Mouse (Mus musculus) CH12.LX (cell line): ENCODE measurements around the gene Gab1. TPM values are rescaled to one million over a fixed set of nuclear protein-coding genes. Genes with fewer than 3 reads are reported as not detected.

Source experiments
- DNase-seq: peaks from one replicate; pipeline ENCODE4 v3.0.0-alpha.2; 2013; ENCODE audit errors: extremely low read depth
- H3K27ac ChIP-seq: 2 replicates; pipeline ENCODE4 v1.5.1; 2012; ENCODE audit warnings: low read depth, mild to moderate bottlenecking, control low read depth, moderate library complexity; ENCODE audit not compliant: insufficient read depth
- H3K27me3 ChIP-seq: replicated peaks from 2 replicates; pipeline ENCODE3; 2012; ENCODE audit warnings: inconsistent platforms
- H3K36me3 ChIP-seq, 2 experiments: replicated peaks in 1 of 2; 2 replicates each; pipeline versions ENCODE3 to v1.6.1; 2012; ENCODE audit warnings: inconsistent platforms in 1 of 2, low read length in 1 of 2, mild to moderate bottlenecking in 1 of 2, mixed read lengths in 1 of 2, moderate library complexity in 1 of 2; ENCODE audit not compliant: control insufficient read depth in 1 of 2, insufficient read depth in 1 of 2
- H3K4me1 ChIP-seq, 2 experiments: 2 replicates each; pipeline ENCODE4 v1.6.1; 2012; ENCODE audit warnings: inconsistent platforms in 1 of 2, moderate library complexity in 1 of 2; ENCODE audit not compliant: insufficient read depth in 2 of 2, control insufficient read depth in 1 of 2
- H3K4me2 ChIP-seq: 2 replicates; pipeline ENCODE4 v1.6.1; 2012; ENCODE audit warnings: low read depth, mild to moderate bottlenecking, control low read depth; ENCODE audit not compliant: poor library complexity, insufficient read depth, severe bottlenecking
- H3K4me3 ChIP-seq, 3 experiments: fragments of 150-350 bp in 1 of 3; sonication (generic) in 1 of 3; replicated peaks in 1 of 3; 2 replicates each; pipeline versions ENCODE3 to v1.5.1; 2011 to 2012; ENCODE audit warnings: low read depth in 2 of 3, low read length in 2 of 3, mild to moderate bottlenecking in 2 of 3, moderate library complexity in 2 of 3, control low read depth in 1 of 3, improper control_type of control experiment in 1 of 3, inconsistent platforms in 1 of 3, mixed read lengths in 1 of 3; ENCODE audit not compliant: poor library complexity in 1 of 3
- H3K79me2 ChIP-seq: replicated peaks from 2 replicates; pipeline ENCODE4 v1.6.1; 2012; ENCODE audit warnings: mild to moderate bottlenecking, moderate library complexity; ENCODE audit not compliant: control insufficient read depth, poor library complexity, insufficient read depth, severe bottlenecking; ENCODE audit errors: extremely low read depth
- H3K9ac ChIP-seq: 2 replicates; pipeline ENCODE4 v1.6.1; 2012; ENCODE audit warnings: low read depth, mild to moderate bottlenecking, control low read depth, moderate library complexity; ENCODE audit not compliant: insufficient read depth
- H3K9me3 ChIP-seq: replicated peaks from 2 replicates; pipeline ENCODE3; 2012; ENCODE audit warnings: low read length, inconsistent platforms, mixed read lengths
- BHLHE40 ChIP-seq: IDR thresholded peaks from 2 replicates; pipeline ENCODE4 v1.6.1; 2011; ENCODE audit warnings: mild to moderate bottlenecking, low read depth, low read length, improper control_type of control experiment
- CHD2 ChIP-seq: IDR thresholded peaks from 2 replicates; pipeline ENCODE4 v1.6.1; 2011; ENCODE audit warnings: low read length, improper control_type of control experiment
- CTCF ChIP-seq, 2 experiments: IDR thresholded peaks in 1 of 2; conservative IDR thresholded peaks in 1 of 2; 2 replicates each; pipeline ENCODE4 v1.5.1; 2011 to 2012; ENCODE audit warnings: low read depth in 2 of 2, low read length in 2 of 2, improper control_type of control experiment in 1 of 2, inconsistent platforms in 1 of 2, mild to moderate bottlenecking in 1 of 2, moderate library complexity in 1 of 2
- E2F4 ChIP-seq: IDR thresholded peaks from 2 replicates; pipeline ENCODE4 v1.6.1; 2011; ENCODE audit warnings: low read depth, low read length, improper control_type of control experiment; ENCODE audit not compliant: insufficient replicate concordance
- EP300 ChIP-seq: IDR thresholded peaks from 2 replicates; pipeline ENCODE4 v1.6.1; 2011; ENCODE audit warnings: low read length, improper control_type of control experiment
- ETS1 ChIP-seq: conservative IDR thresholded peaks from 2 replicates; pipeline ENCODE4 v1.6.1; 2012; ENCODE audit warnings: low read depth, mild to moderate bottlenecking, inconsistent platforms, low read length, improper control_type of control experiment, moderate library complexity
- GABPA ChIP-seq: IDR thresholded peaks from 2 replicates; pipeline ENCODE4 v1.6.1; 2012; ENCODE audit warnings: low read depth, low read length, improper control_type of control experiment, inconsistent platforms; ENCODE audit not compliant: insufficient replicate concordance
- IRF4 ChIP-seq: IDR thresholded peaks from 2 replicates; pipeline ENCODE4 v1.6.1; 2014; ENCODE audit warnings: low read depth, mild to moderate bottlenecking, inconsistent platforms, low read length, improper control_type of control experiment
- JUN ChIP-seq: IDR thresholded peaks from 2 replicates; pipeline ENCODE4 v1.6.1; 2011; ENCODE audit warnings: low read depth, mild to moderate bottlenecking, low read length, improper control_type of control experiment, moderate library complexity; ENCODE audit not compliant: insufficient read depth
- JUND ChIP-seq: conservative IDR thresholded peaks from 2 replicates; pipeline ENCODE4 v1.6.1; 2011; ENCODE audit warnings: low read depth, low read length, improper control_type of control experiment
- KAT2A ChIP-seq: IDR thresholded peaks from 2 replicates; pipeline ENCODE4 v1.6.1; 2012; ENCODE audit warnings: low read length, improper control_type of control experiment, inconsistent platforms; ENCODE audit not compliant: insufficient replicate concordance
- MAFK ChIP-seq: IDR thresholded peaks from 2 replicates; pipeline ENCODE4 v1.6.1; 2011; ENCODE audit warnings: low read length, improper control_type of control experiment; ENCODE audit not compliant: insufficient replicate concordance
- MAX ChIP-seq: IDR thresholded peaks from 2 replicates; pipeline ENCODE4 v1.6.1; 2011; ENCODE audit warnings: low read length, improper control_type of control experiment
- MXI1 ChIP-seq: IDR thresholded peaks from 2 replicates; pipeline ENCODE4 v1.6.1; 2011; ENCODE audit warnings: mild to moderate bottlenecking, low read depth, low read length, improper control_type of control experiment
- NELFE ChIP-seq: IDR thresholded peaks from 2 replicates; pipeline ENCODE4 v1.6.1; 2011; ENCODE audit warnings: low read depth, low read length, improper control_type of control experiment
- PAX5 ChIP-seq: IDR thresholded peaks from 2 replicates; pipeline ENCODE4 v1.6.1; 2012; ENCODE audit warnings: low read length, inconsistent platforms, mixed read lengths
- RAD21 ChIP-seq: IDR thresholded peaks from 2 replicates; pipeline ENCODE4 v1.6.1; 2011; ENCODE audit warnings: low read depth, mild to moderate bottlenecking, low read length, improper control_type of control experiment, moderate library complexity
- RCOR1 ChIP-seq: conservative IDR thresholded peaks from 2 replicates; pipeline ENCODE4 v1.6.1; 2012; ENCODE audit warnings: low read depth, mild to moderate bottlenecking, inconsistent platforms, low read length, improper control_type of control experiment
- TCF12 ChIP-seq: IDR thresholded peaks from 2 replicates; pipeline ENCODE4 v1.6.1; 2014; ENCODE audit warnings: low read depth, mild to moderate bottlenecking, inconsistent platforms, low read length, improper control_type of control experiment
- USF1 ChIP-seq: IDR thresholded peaks from 2 replicates; pipeline ENCODE4 v1.6.1; 2014; ENCODE audit warnings: low read depth, mild to moderate bottlenecking, inconsistent platforms, low read length, improper control_type of control experiment
- USF2 ChIP-seq: conservative IDR thresholded peaks from 2 replicates; pipeline ENCODE4 v1.6.1; 2011; ENCODE audit warnings: low read depth, low read length, improper control_type of control experiment
- ZMIZ1 ChIP-seq: IDR thresholded peaks from 2 replicates; pipeline ENCODE4 v1.6.1; 2012; ENCODE audit warnings: low read depth, mild to moderate bottlenecking, inconsistent platforms, low read length, improper control_type of control experiment
- ZNF384 ChIP-seq: IDR thresholded peaks from 2 replicates; pipeline ENCODE4 v1.6.1; 2012; ENCODE audit warnings: low read depth, low read length, improper control_type of control experiment, inconsistent platforms
- dilution Hi-C: fragments of 300-500 bp; cut with MboI; formaldehyde crosslinking; loops from 2 replicates; pipeline ENCODE4 v1.14.3; 2020; ENCODE audit warnings: low sequenced_read_pairs; ENCODE audit not compliant: extremely low pct_unique_long_range_greater_than_20kb, extremely low pct_ligation_motif_present
- in situ Hi-C: fragments of 300-500 bp; cut with MboI; formaldehyde crosslinking; loops from 3 replicates; pipeline ENCODE4 v1.14.3; 2019; ENCODE audit warnings: low sequenced_read_pairs, low pct_ligation_motif_present, low pct_unique_long_range_greater_than_20kb, mixed read lengths
- polyA plus RNA-seq: library from polyadenylated mRNA; unstranded; fragments of >175 nt; gene quantifications from 2 replicates; pipeline ENCODE4 v1.2.1, GENCODE M21; 2012; ENCODE audit warnings: low read depth; ENCODE audit not compliant: insufficient read length
- total RNA-seq, 2 experiments: library from RNA; depleted of rRNA; stranded (reverse); fragments of 300-350 nt in 1 of 2; fragments of >200 nt in 1 of 2; gene quantifications; 2 replicates each; pipeline ENCODE4 v1.2.3; 2012 to 2014

Gene Gab1
- total and polyA plus RNA-seq, 3 experiments, result 0.08 TPM; not detected in 2

DNA sequence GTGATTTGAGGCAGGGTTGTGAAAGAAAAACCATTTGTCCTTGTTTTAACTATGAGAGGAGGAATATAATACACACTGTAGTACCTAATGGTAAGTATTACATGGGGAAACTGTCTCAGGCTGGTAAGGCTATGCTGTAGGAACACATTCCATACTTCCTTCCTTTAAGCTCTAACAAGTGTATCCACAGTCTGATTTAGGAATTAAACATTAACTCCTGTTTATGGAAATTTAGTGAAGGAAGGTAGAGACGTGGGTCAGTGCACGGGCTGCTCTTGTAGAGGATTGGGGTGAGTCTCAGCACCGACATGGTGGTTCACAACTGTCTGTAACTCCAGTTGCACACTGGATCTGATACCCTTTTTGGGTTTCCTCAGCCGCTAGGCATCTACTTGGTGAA lies 100.0 kb downstream of the Gab1 start:
- no peaks in the 10 kb centered on the region for H3K36me3 ChIP-seq
- dilution Hi-C loops, result no loop called here

DNA sequence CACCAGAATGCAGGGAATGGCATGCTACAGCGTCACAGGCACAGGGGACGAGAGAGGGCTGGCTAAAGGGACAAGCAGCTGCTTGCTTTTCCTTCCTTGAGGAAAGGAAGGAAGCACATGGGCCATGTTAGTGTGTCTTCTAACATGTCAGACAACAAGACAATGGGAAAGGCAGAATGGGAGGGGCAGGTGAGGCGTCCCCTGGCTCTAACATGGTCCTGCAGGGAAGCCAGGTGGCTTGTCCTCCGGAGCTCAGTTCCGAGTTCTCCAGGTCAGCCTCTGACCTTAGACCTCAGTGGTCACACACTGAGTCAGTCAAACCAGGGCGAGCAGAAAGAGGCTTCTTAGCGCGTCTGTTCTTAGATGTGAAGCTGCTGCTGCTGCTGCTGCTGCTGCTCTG lies 103.9 kb downstream of the Gab1 start:
- in situ Hi-C loops, result loop anchor here (25.0 kb wide), 1 partner anchor 211 kb away; no protein-coding TSS in a partner anchor
- dilution Hi-C loops, result no loop called here
- H3K79me2 ChIP-seq, result no peaks in the 10 kb centered on the region

More for the DNA sequence above, 100.0 kb downstream of the Gab1 start:
- no peak overlapping the region for H3K4me3 ChIP-seq
- TF ChIP-seq MXI1 (no peak), RAD21 (no peak), CTCF (conservative IDR thresholded peaks at IDR 0.05 in 1 of 2, IDR thresholded peaks at IDR 0.05 in 1 of 2; ENCODE audit: low read depth in 2 of 2, low read length in 2 of 2) (no peak), PAX5 (no peak), MAX (no peak), NELFE (no peak), ETS1 (no peak), MAFK (no peak), CHD2 (no peak)
- H3K27me3 ChIP-seq, result no peaks in the 10 kb centered on the region
- H3K9ac ChIP-seq, result no peak overlapping the region
- no peaks in the 10 kb centered on the region for H3K79me2 ChIP-seq
- H3K4me1 ChIP-seq, result 0 out of 4 replicates have a peak, but pooled peaks cover 0 to 2% of the 10 kb centered on the region in 2 experiments
- no peak overlapping the region for H3K4me2 ChIP-seq
- H3K9me3 ChIP-seq, result no peaks in the 10 kb centered on the region
- H3K27ac ChIP-seq, result no peak overlapping the region
- in situ Hi-C loops, result loop anchor here (25.0 kb wide), 1 partner anchor 207 kb away; no protein-coding TSS in a partner anchor
- DNase-seq, result no peak

More for the DNA sequence above, 103.9 kb downstream of the Gab1 start:
- no peaks in the 10 kb centered on the region for H3K36me3 ChIP-seq
- no peak overlapping the region for H3K4me3 ChIP-seq
- no peak for DNase-seq
- H3K9ac ChIP-seq, result no peak overlapping the region
- TF ChIP-seq USF1, result no peak
- no peak for TF ChIP-seq JUND
- no peak for TF ChIP-seq TCF12
- TF ChIP-seq MXI1, result no peak
- TF ChIP-seq ZMIZ1, result no peak
- no peak for TF ChIP-seq EP300
- TF ChIP-seq MAFK, result no peak
- no peak for TF ChIP-seq ETS1
- TF ChIP-seq ZNF384, result no peak
- no peak for TF ChIP-seq NELFE
- TF ChIP-seq USF2, result no peak
- TF ChIP-seq GABPA, result no peak
- TF ChIP-seq JUN, result no peak
- TF ChIP-seq RCOR1, result no peak
- no peak for TF ChIP-seq IRF4
- no peak for TF ChIP-seq KAT2A
- TF ChIP-seq MAX, result no peak
- TF ChIP-seq BHLHE40, result no peak
- TF ChIP-seq CHD2, result no peak
- no peak for TF ChIP-seq E2F4
- 0 out of 4 replicates have a peak, but pooled peaks cover 0 to 2% of the 10 kb centered on the region in 2 experiments for H3K4me1 ChIP-seq
- H3K27ac ChIP-seq, result no peak overlapping the region
- H3K27me3 ChIP-seq, result no peaks in the 10 kb centered on the region
- H3K4me2 ChIP-seq, result no peak overlapping the region
- H3K9me3 ChIP-seq, result no peaks in the 10 kb centered on the region
